ENCODE assay signal across 31 mouse cellular contexts in the genomic region with DNA sequence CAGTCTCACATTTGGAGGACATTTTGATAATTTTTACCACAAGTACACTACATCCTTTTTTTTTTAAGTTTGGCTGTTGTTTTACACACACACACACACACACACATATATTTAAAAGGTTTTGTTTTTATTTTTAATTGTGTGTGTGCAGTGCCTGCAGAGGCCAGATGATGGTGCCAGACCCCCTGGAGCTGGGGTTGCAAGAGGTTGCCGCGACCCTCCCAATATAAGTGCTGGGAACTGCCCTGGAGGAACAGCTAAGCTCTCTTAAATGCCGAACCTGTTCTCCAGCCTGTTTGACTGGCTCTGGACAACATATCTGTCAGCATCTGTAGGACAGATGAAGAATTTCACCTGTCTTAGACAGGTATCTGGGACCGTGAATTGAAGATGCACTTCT. TPM values are rescaled to one million over a fixed set of nuclear protein-coding genes. Genes with fewer than 3 reads are reported as not detected.
DNase-seq lines count a peak whose midpoint lies in the region; ATAC-seq and TF ChIP-seq lines count a peak whose summit lies in the region.
"Had no signal": no experiment of that assay in that cellular context is flagged by ENCODE, and none has a peak within 500 bp of the region (broad histone marks: within the 10 kb centered on the region; RNA-seq: fewer than 3 reads in every experiment).

No protein-coding gene starts in this region.

- no peaks in the 10 kb centered on the region for H3K36me3 ChIP-seq in hindbrain, postnatal 0 days (ENCODE audit: insufficient read depth, low read length)
- no peaks in the 10 kb centered on the region for H3K36me3 ChIP-seq in hindbrain, embryonic 10.5 days
- no peaks in the 10 kb centered on the region for H3K36me3 ChIP-seq in midbrain, embryonic 11.5 days (ENCODE audit: control insufficient read depth, insufficient read depth, low read length)
- no peaks in the 10 kb centered on the region for H3K36me3 ChIP-seq in midbrain, embryonic 16.5 days (ENCODE audit: control insufficient read depth, insufficient read depth, low read length)
- H3K36me3 ChIP-seq in kidney, adult 2 months (ENCODE audit: control insufficient read depth, insufficient read depth, low read length), result no peaks in the 10 kb centered on the region
- H3K36me3 ChIP-seq: embryonic facial prominence, embryonic 12.5 days; embryonic facial prominence, embryonic 15.5 days; G1E; hindbrain, embryonic 13.5 days had no signal

- no peaks in the 10 kb centered on the region for H3K27me3 ChIP-seq in hindbrain, postnatal 0 days (ENCODE audit: insufficient read depth, low read length)
- H3K27me3 ChIP-seq in hindbrain, embryonic 10.5 days (ENCODE audit: insufficient read depth, poor library complexity, severe bottlenecking), result peaks cover 11% of the 10 kb centered on the region
- H3K27me3 ChIP-seq in midbrain, embryonic 11.5 days (ENCODE audit: control insufficient read depth, insufficient read depth, low read length), result no peaks in the 10 kb centered on the region
- H3K27me3 ChIP-seq in midbrain, embryonic 16.5 days (ENCODE audit: control insufficient read depth, insufficient read depth, low read depth, low read length), result no peaks in the 10 kb centered on the region
- H3K27me3 ChIP-seq in kidney, adult 2 months (replicated peaks; ENCODE audit: control insufficient read depth, insufficient read depth, low read length), result no peaks in the 10 kb centered on the region
- H3K27me3 ChIP-seq: embryonic facial prominence, embryonic 12.5 days; embryonic facial prominence, embryonic 15.5 days; hindbrain, embryonic 13.5 days; Patski had no signal

- H3K4me1 ChIP-seq in hindbrain, postnatal 0 days (ENCODE audit: insufficient read depth, low read length), result no peaks in the 10 kb centered on the region
- peaks cover 18% of the 10 kb centered on the region; the same call in 1 of the 2 replicates for H3K4me1 ChIP-seq in hindbrain, embryonic 10.5 days (replicated peaks)
- no peaks in the 10 kb centered on the region for H3K4me1 ChIP-seq in midbrain, embryonic 11.5 days (ENCODE audit: control insufficient read depth, insufficient read depth, low read length)
- H3K4me1 ChIP-seq in midbrain, embryonic 16.5 days (ENCODE audit: control insufficient read depth, insufficient read depth, low read length), result no peaks in the 10 kb centered on the region; the same call in 1 of the 2 replicates
- no peaks in the 10 kb centered on the region for H3K4me1 ChIP-seq in kidney, adult 2 months (ENCODE audit: control insufficient read depth, insufficient read depth, low read length)
- H3K4me1 ChIP-seq: embryonic facial prominence, embryonic 12.5 days; embryonic facial prominence, embryonic 15.5 days; hindbrain, embryonic 13.5 days had no signal

- no peaks in the 10 kb centered on the region for H3K9me3 ChIP-seq in hindbrain, postnatal 0 days (ENCODE audit: low read length)
- no peaks in the 10 kb centered on the region for H3K9me3 ChIP-seq in hindbrain, embryonic 10.5 days
- no peaks in the 10 kb centered on the region for H3K9me3 ChIP-seq in midbrain, embryonic 11.5 days (ENCODE audit: control insufficient read depth, low read length)
- no peaks in the 10 kb centered on the region for H3K9me3 ChIP-seq in midbrain, embryonic 16.5 days (replicated peaks; ENCODE audit: control insufficient read depth, low read length, poor library complexity, severe bottlenecking)
- H3K9me3 ChIP-seq: embryonic facial prominence, embryonic 12.5 days; embryonic facial prominence, embryonic 15.5 days; hindbrain, embryonic 13.5 days had no signal

- H3K4me3 ChIP-seq in hindbrain, postnatal 0 days (ENCODE audit: low read length), result no peak overlapping the region
- no peak overlapping the region for H3K4me3 ChIP-seq in hindbrain, embryonic 10.5 days
- H3K4me3 ChIP-seq in midbrain, embryonic 11.5 days (ENCODE audit: low read depth, low read length), result no peak overlapping the region
- no peak overlapping the region for H3K4me3 ChIP-seq in midbrain, embryonic 16.5 days (ENCODE audit: low read depth, low read length)
- no peak overlapping the region for H3K4me3 ChIP-seq in kidney, adult 2 months (ENCODE audit: insufficient read depth, low read depth, low read length)
- H3K4me3 ChIP-seq: embryonic facial prominence, embryonic 12.5 days; embryonic facial prominence, embryonic 15.5 days; gastrocnemius, adult 2 months; hindbrain, embryonic 13.5 days had no signal

- no peak overlapping the region for H3K27ac ChIP-seq in hindbrain, postnatal 0 days
- H3K27ac ChIP-seq in hindbrain, embryonic 10.5 days, result no peak overlapping the region
- H3K27ac ChIP-seq in midbrain, embryonic 11.5 days (ENCODE audit: low read depth, low read length), result no peak overlapping the region
- no peak overlapping the region for H3K27ac ChIP-seq in midbrain, embryonic 16.5 days (ENCODE audit: low read length)
- no peak overlapping the region for H3K27ac ChIP-seq in kidney, adult 2 months (ENCODE audit: insufficient read depth, low read depth, low read length)
- H3K27ac ChIP-seq: embryonic facial prominence, embryonic 12.5 days; embryonic facial prominence, embryonic 15.5 days; gastrocnemius, adult 2 months; hindbrain, embryonic 13.5 days had no signal

- DNase-seq in hindbrain, postnatal 0 days (ENCODE audit: low spot score), result no peak
- no peak for DNase-seq in hindbrain, embryonic 10.5 days (ENCODE audit: low spot score)
- DNase-seq in midbrain, embryonic 11.5 days (ENCODE audit: low spot score, missing footprints), result peak; percentile 33
- DNase-seq in R1 (ENCODE audit: low read depth, low spot score), result peak; percentile 36
- DNase-seq in cerebellum, adult 11-12 months, result no peak
- DNase-seq in kidney, adult 2 months, result no peak
- DNase-seq: adrenal gland, adult 8-10 months; adrenal gland, postnatal 36 days; B cell, adult 2 months; cerebellum, adult 9-11 months; gastrocnemius, adult 2 months; gastrocnemius, postnatal 14 days; heart, adult 11 months; kidney, adult 11 months had no signal

- no peak for ATAC-seq in hindbrain, postnatal 0 days
- ATAC-seq in midbrain, embryonic 11.5 days (ENCODE audit: low FRiP score), result no peak
- ATAC-seq in midbrain, embryonic 16.5 days, result no peak
- ATAC-seq: activated CD4-positive, CD25-positive, alpha-beta regulatory T cell, adult 4 months; forebrain, embryonic 14.5 days; hindbrain, embryonic 16.5 days; inflammation-experienced regulatory T-cells, adult 6 months; Patski had no signal

- peak; percentile 14; the same call in 1 of the 2 replicates for TF ChIP-seq CTCF in hindbrain, postnatal 0 days (IDR thresholded peaks at IDR 0.05; ENCODE audit: low read depth)
- TF ChIP-seq CTCF in kidney, adult 2 months (conservative IDR thresholded peaks at IDR 0.05; ENCODE audit: insufficient read depth, insufficient read length, low read depth, low read length), result no peak

- 86% methylated on average over 4 of the region's 4 CpGs for WGBS in hindbrain, postnatal 0 days
- WGBS in hindbrain, embryonic 10.5 days, result 82% methylated on average over 4 of the region's 4 CpGs
- 83% methylated on average over 4 of the region's 4 CpGs for WGBS in midbrain, embryonic 11.5 days
- WGBS in midbrain, embryonic 16.5 days, result 89% methylated on average over 4 of the region's 4 CpGs
- 87% methylated on average over 4 of the region's 4 CpGs for WGBS in kidney, adult 2 months

- no peak overlapping the region for H3K9ac ChIP-seq in hindbrain, postnatal 0 days (replicated peaks; ENCODE audit: low read length)
- no peak overlapping the region for H3K9ac ChIP-seq in midbrain, embryonic 11.5 days (ENCODE audit: low read length)
- no peak overlapping the region for H3K9ac ChIP-seq in midbrain, embryonic 16.5 days (ENCODE audit: low read depth, low read length)
- H3K9ac ChIP-seq: embryonic facial prominence, embryonic 12.5 days; embryonic facial prominence, embryonic 15.5 days; hindbrain, embryonic 13.5 days had no signal

- TF ChIP-seq POLR2A in kidney, adult 2 months (IDR thresholded peaks at IDR 0.05; ENCODE audit: low read depth, low read length), result no peak

- no peak overlapping the region for H3K4me2 ChIP-seq in hindbrain, postnatal 0 days (ENCODE audit: low read depth, low read length)
- H3K4me2 ChIP-seq in midbrain, embryonic 11.5 days, result no peak overlapping the region
- no peak overlapping the region for H3K4me2 ChIP-seq in midbrain, embryonic 16.5 days (ENCODE audit: low read length)
- H3K4me2 ChIP-seq: embryonic facial prominence, embryonic 12.5 days; embryonic facial prominence, embryonic 15.5 days; heart, embryonic 11.5 days; hindbrain, embryonic 13.5 days had no signal

RNA-seq across cellular contexts. Expression of gene Pla2g2c, which starts 20.4 kb away (rescaled TPM):
- 0.26 and 1.5 TPM in 2 replicates for total RNA-seq in hindbrain, postnatal 0 days (2014; rRNA removed)
- 0.82 and 0.93 TPM in 2 replicates for polyA plus RNA-seq in hindbrain, postnatal 0 days (2015; fragmentation: Nextera tagmentation; extraction: Ambion mirVana)
- polyA plus RNA-seq in hindbrain, embryonic 10.5 days (2016; fragmentation: Nextera tagmentation; extraction: Ambion mirVana), result 0.89 and 0.95 TPM in 2 replicates
- 0.81 and 0.96 TPM in 2 replicates for polyA plus RNA-seq in midbrain, embryonic 11.5 days (2014; fragmentation: Nextera tagmentation; extraction: Ambion mirVana)
- 0.25 and 0.30 TPM in 2 replicates for polyA plus RNA-seq in midbrain, embryonic 16.5 days (2015; fragmentation: Nextera tagmentation; extraction: Ambion mirVana)
- polyA plus RNA-seq in kidney, adult 2 months (2012; rRNA removed), result 0.87 and 1.2 TPM in 2 replicates
- total RNA-seq: CH12.LX; common myeloid progenitor, adult 5-6 weeks; gastrocnemius, adult 2 months; gastrocnemius, postnatal 14 days; hematopoietic stem cell, adult 5-6 weeks had no signal
- polyA plus RNA-seq: activated CD4-positive, CD25-positive, alpha-beta regulatory T cell, adult 4 months; G1E; inflammation-experienced regulatory T-cells, adult 6 months; Patski had no signal

RNA-seq across cellular contexts. Expression of gene Ubxn10, which starts 32.8 kb away (rescaled TPM):
- total RNA-seq in hindbrain, postnatal 0 days (2014; rRNA removed), result 6.9 and 8.9 TPM in 2 replicates
- polyA plus RNA-seq in hindbrain, postnatal 0 days (2015; fragmentation: Nextera tagmentation; extraction: Ambion mirVana), result 3.1 and 3.3 TPM in 2 replicates
- polyA plus RNA-seq in hindbrain, embryonic 10.5 days (2016; fragmentation: Nextera tagmentation; extraction: Ambion mirVana), result 2.3 and 4.6 TPM in 2 replicates
- 1.5 TPM in 2 replicates for polyA plus RNA-seq in midbrain, embryonic 11.5 days (2014; fragmentation: Nextera tagmentation; extraction: Ambion mirVana)
- 4.7 and 5.4 TPM in 2 replicates for polyA plus RNA-seq in midbrain, embryonic 16.5 days (2015; fragmentation: Nextera tagmentation; extraction: Ambion mirVana)
- polyA plus RNA-seq in kidney, adult 2 months (2012; rRNA removed), result 5.6 and 6.8 TPM in 2 replicates
- total RNA-seq: CH12.LX; common myeloid progenitor, adult 5-6 weeks; hematopoietic stem cell, adult 5-6 weeks had no signal
- polyA plus RNA-seq: activated CD4-positive, CD25-positive, alpha-beta regulatory T cell, adult 4 months; G1E; inflammation-experienced regulatory T-cells, adult 6 months; Patski had no signal

RNA-seq across cellular contexts. Expression of gene Pla2g2f, which starts 53.3 kb away (rescaled TPM):
- total RNA-seq in hindbrain, postnatal 0 days (2014; rRNA removed), result not detected in 2 replicates
- 0.09 and 0.11 TPM in 2 replicates for polyA plus RNA-seq in hindbrain, postnatal 0 days (2015; fragmentation: Nextera tagmentation; extraction: Ambion mirVana)
- 0.84 and 1.2 TPM in 2 replicates for polyA plus RNA-seq in hindbrain, embryonic 10.5 days (2016; fragmentation: Nextera tagmentation; extraction: Ambion mirVana)
- polyA plus RNA-seq in midbrain, embryonic 11.5 days (2014; fragmentation: Nextera tagmentation; extraction: Ambion mirVana), result 0.08 and 0.12 TPM in 2 replicates
- polyA plus RNA-seq in midbrain, embryonic 16.5 days (2015; fragmentation: Nextera tagmentation; extraction: Ambion mirVana), result 0.11 TPM in 1 of 2 replicates, not detected in the other
- polyA plus RNA-seq in kidney, adult 2 months (2012; rRNA removed), result 0.03 TPM in 1 of 2 replicates, not detected in the other
- total RNA-seq: CH12.LX; common myeloid progenitor, adult 5-6 weeks; gastrocnemius, adult 2 months; gastrocnemius, postnatal 14 days; gastrocnemius, postnatal 4 days; hematopoietic stem cell, adult 5-6 weeks had no signal
- polyA plus RNA-seq: activated CD4-positive, CD25-positive, alpha-beta regulatory T cell, adult 4 months; embryonic facial prominence, embryonic 12.5 days; forebrain, embryonic 14.5 days; G1E; heart, embryonic 11.5 days; heart, embryonic 14.5 days; heart, postnatal 0 days; inflammation-experienced regulatory T-cells, adult 6 months; Patski had no signal

Comparison
In these comparisons a context has a peak if more than half of its experiments do, and no peak if none do; other contexts are left out.
1. DNase-seq: peak in midbrain, embryonic 11.5 days (single experiment) and R1 (single experiment); none in hindbrain, postnatal 0 days (single experiment), hindbrain, embryonic 10.5 days (single experiment), cerebellum, adult 11-12 months (single experiment) and kidney, adult 2 months (single experiment).